Mouse (Mus musculus) myocyte (in vitro differentiated cells): ENCODE measurements around the gene Ackr2. TPM values are rescaled to one million over a fixed set of nuclear protein-coding genes. Genes with fewer than 3 reads are reported as not detected.

Source experiments
- H3K27me3 ChIP-seq: one replicate; pipeline ENCODE4 v1.6.1; 2011; ENCODE audit not compliant: control insufficient read depth, insufficient read depth, insufficient read length
- H3K36me3 ChIP-seq: one replicate; pipeline ENCODE4 v1.6.1; 2011; ENCODE audit not compliant: control insufficient read depth, insufficient read depth
- H3K4me2 ChIP-seq: one replicate; pipeline ENCODE4 v1.6.1; 2011; ENCODE audit warnings: low read depth, control low read depth
- H3K4me3 ChIP-seq: one replicate; pipeline ENCODE4 v1.5.1; 2011; ENCODE audit warnings: mild to moderate bottlenecking, control low read depth, moderate library complexity
- H3K79me2 ChIP-seq: one replicate; pipeline ENCODE4 v1.6.1; 2011; ENCODE audit not compliant: control insufficient read depth, insufficient read depth
- H3ac ChIP-seq: one replicate; pipeline ENCODE4 v1.6.1; 2011; ENCODE audit not compliant: control insufficient read depth, insufficient read length
- CEBPB ChIP-seq: IDR thresholded peaks from 2 replicates; pipeline ENCODE4 v1.6.1; 2011; ENCODE audit warnings: mild to moderate bottlenecking, moderate library complexity; ENCODE audit not compliant: poor library complexity, insufficient read depth, severe bottlenecking
- E2F4 ChIP-seq: IDR thresholded peaks from one replicate; pipeline ENCODE4 v1.6.1; 2011; ENCODE audit warnings: mild to moderate bottlenecking, control low read depth, moderate library complexity; ENCODE audit not compliant: insufficient read depth
- MAX ChIP-seq: IDR thresholded peaks from one replicate; pipeline ENCODE4 v1.6.1; 2011; ENCODE audit warnings: low read depth, mild to moderate bottlenecking, control low read depth
- MYOD1 ChIP-seq, 3 experiments: IDR thresholded peaks; one replicate each; pipeline ENCODE4 v1.6.1; 2011; ENCODE audit warnings: control low read depth in 2 of 3, low read depth in 2 of 3, mild to moderate bottlenecking in 2 of 3, moderate library complexity in 1 of 3; ENCODE audit not compliant: insufficient read length in 2 of 3, control insufficient read depth in 1 of 3
- MYOG ChIP-seq, 3 experiments: IDR thresholded peaks; one replicate each; pipeline ENCODE4 v1.6.1; 2011; ENCODE audit warnings: control low read depth in 2 of 3, low read depth in 2 of 3, mild to moderate bottlenecking in 2 of 3; ENCODE audit not compliant: insufficient read length in 2 of 3, control insufficient read depth in 1 of 3, insufficient read depth in 1 of 3
- POLR2A ChIP-seq: IDR thresholded peaks from one replicate; pipeline ENCODE4 v1.6.1; 2011; ENCODE audit warnings: low read depth, mild to moderate bottlenecking, control low read depth, moderate library complexity; ENCODE audit not compliant: insufficient read length
- POLR2AphosphoS2 ChIP-seq: IDR thresholded peaks from one replicate; pipeline ENCODE4 v1.6.1; 2011; ENCODE audit warnings: low read depth, control low read depth; ENCODE audit not compliant: insufficient read length
- REST ChIP-seq: IDR thresholded peaks from one replicate; pipeline ENCODE4 v1.6.1; 2011; ENCODE audit warnings: mild to moderate bottlenecking, control low read depth, moderate library complexity; ENCODE audit not compliant: insufficient read depth, insufficient read length
- SRF ChIP-seq: IDR thresholded peaks from one replicate; pipeline ENCODE4 v1.6.1; 2011; ENCODE audit warnings: low read depth; ENCODE audit not compliant: control insufficient read depth, insufficient read length
- TCF12 ChIP-seq: IDR thresholded peaks from one replicate; pipeline ENCODE4 v1.6.1; 2011; ENCODE audit warnings: mild to moderate bottlenecking, control low read depth; ENCODE audit not compliant: poor library complexity, insufficient read depth, severe bottlenecking
- TCF3 ChIP-seq: IDR thresholded peaks from one replicate; pipeline ENCODE4 v1.6.1; 2011; ENCODE audit warnings: low read depth, control low read depth; ENCODE audit not compliant: insufficient read length
- USF1 ChIP-seq: IDR thresholded peaks from one replicate; pipeline ENCODE4 v1.6.1; 2011; ENCODE audit warnings: low read depth, mild to moderate bottlenecking, control low read depth, moderate library complexity
- polyA plus RNA-seq: library from polyadenylated mRNA; unstranded; fragments of >200 nt; fragmentation: generic; extraction: Trizol; gene quantifications from one replicate; pipeline ENCODE4 v1.2.1, GENCODE M21; 2012; ENCODE audit warnings: missing spikeins

Ackr2 gene
- polyA plus RNA-seq, 1 experiment: 0.01 TPM

- no peak overlapping the region for H3ac ChIP-seq
- H3K36me3 ChIP-seq: no peaks in the 10 kb centered on the region
- H3K79me2 ChIP-seq: no peaks in the 10 kb centered on the region
- H3K4me2 ChIP-seq: no peak overlapping the region
- H3K4me3 ChIP-seq: no peak overlapping the region
- H3K27me3 ChIP-seq: peaks cover 38% of the 10 kb centered on the region
- TF ChIP-seq MYOD1 (IDR thresholded peaks at IDR 0.05; ENCODE audit: control insufficient read depth in 1 of 3, insufficient read length in 2 of 3, low read depth in 2 of 3) (no peak), REST (no peak), MAX (no peak), SRF (no peak)
Measured at GRCm38 (mm10) chr9:121911196-121911595, 13.0 kb downstream of the Ackr2 start.

GRCm38 (mm10) chr9:121912786-121913185 is 14.6 kb downstream of the Ackr2 start:
- TF ChIP-seq TCF3: no peak
- no peak for TF ChIP-seq TCF12
- no peak for TF ChIP-seq E2F4
- TF ChIP-seq MYOG (IDR thresholded peaks at IDR 0.05; ENCODE audit: control insufficient read depth in 1 of 3, insufficient read depth in 1 of 3, insufficient read length in 2 of 3, low read depth in 2 of 3): no peak
- TF ChIP-seq MAX: no peak
- no peak for TF ChIP-seq CEBPB
- Histone ChIP-seq H3K79me2 (no peaks in the 10 kb centered on the region), H3K4me3 (no peak overlapping the region), H3ac (no peak overlapping the region), H3K27me3 (peaks cover 34% of the 10 kb centered on the region), H3K4me2 (no peak overlapping the region), H3K36me3 (no peaks in the 10 kb centered on the region)

- peak overlapping the region; percentile 30 for H3K4me2 ChIP-seq
Measured at GRCm38 (mm10) chr9:121914226-121914757, 16.1 kb downstream of the Ackr2 start.

GRCm38 (mm10) chr9:121915056-121915455 is 16.9 kb downstream of the Ackr2 start:
- TF ChIP-seq POLR2A (no peak), MYOD1 (IDR thresholded peaks at IDR 0.05; ENCODE audit: control insufficient read depth in 1 of 3, insufficient read length in 2 of 3, low read depth in 2 of 3) (no peak), POLR2AphosphoS2 (no peak), TCF12 (no peak), TCF3 (no peak), SRF (no peak), CEBPB (no peak), MYOG (IDR thresholded peaks at IDR 0.05; ENCODE audit: control insufficient read depth in 1 of 3, insufficient read depth in 1 of 3, insufficient read length in 2 of 3, low read depth in 2 of 3) (no peak), REST (no peak)
- H3K27me3 ChIP-seq: peaks cover 12% of the 10 kb centered on the region
- no peaks in the 10 kb centered on the region for H3K36me3 ChIP-seq
- no peak overlapping the region for H3ac ChIP-seq
- H3K79me2 ChIP-seq: no peaks in the 10 kb centered on the region
- no peak overlapping the region for H3K4me2 ChIP-seq
- H3K4me3 ChIP-seq: no peak overlapping the region

More at GRCm38 (mm10) chr9:121914226-121914757, 16.1 kb downstream of the Ackr2 start:
- TF ChIP-seq USF1 (no peak), TCF3 (no peak), MYOG (IDR thresholded peaks at IDR 0.05; ENCODE audit: control insufficient read depth in 1 of 3, insufficient read depth in 1 of 3, insufficient read length in 2 of 3, low read depth in 2 of 3) (peak in 1 of 3 experiments; percentile 73), REST (no peak), MYOD1 (IDR thresholded peaks at IDR 0.05; ENCODE audit: control insufficient read depth in 1 of 3, insufficient read length in 2 of 3, low read depth in 2 of 3) (peak in 2 of 3 experiments; percentile 40 to 78), CEBPB (peak; percentile 71)
- Histone ChIP-seq H3K4me3 (no peak overlapping the region), H3K79me2 (no peaks in the 10 kb centered on the region), H3ac (no peak overlapping the region), H3K36me3 (no peaks in the 10 kb centered on the region), H3K27me3 (peaks cover 20% of the 10 kb centered on the region)

GRCm38 (mm10) chr9:121916102-121916501 is 17.9 kb downstream of the Ackr2 start, which contains the start of gene Cyp8b1:
Gene Cyp8b1 (minus strand): TSS chr9:121916305.
- H3K27me3 ChIP-seq: peaks cover 10% of the 10 kb centered on the region
- H3K4me3 ChIP-seq: no peak within 1 kb of the TSS
- TF ChIP-seq E2F4 (no peak), CEBPB (no peak)
- no peak within 1 kb of the TSS for H3ac ChIP-seq
- H3K36me3 ChIP-seq: no peaks in the 10 kb centered on the region
- no peaks in the 10 kb centered on the region for H3K79me2 ChIP-seq
- no peak within 1 kb of the TSS for H3K4me2 ChIP-seq

GRCm38 (mm10) chr9:121919027-121919501 is 20.9 kb downstream of the Ackr2 start:
- H3K4me3 ChIP-seq: no peak overlapping the region
- no peaks in the 10 kb centered on the region for H3K36me3 ChIP-seq
- H3K4me2 ChIP-seq: no peak overlapping the region
- no peaks in the 10 kb centered on the region for H3K79me2 ChIP-seq
- H3K27me3 ChIP-seq: peaks cover 2% of the 10 kb centered on the region
- TF ChIP-seq MYOD1 (IDR thresholded peaks at IDR 0.05; ENCODE audit: control insufficient read depth in 1 of 3, insufficient read length in 2 of 3, low read depth in 2 of 3): no peak
- TF ChIP-seq TCF12: no peak
- no peak for TF ChIP-seq USF1
- TF ChIP-seq POLR2AphosphoS2: no peak
- H3ac ChIP-seq: no peak overlapping the region
